Mouse (Mus musculus) embryo, embryonic 9.5 days (tissue): ENCODE measurements around the gene Sall1.

Source experiments
- DNase-seq: peaks from one replicate; pipeline ENCODE4 v3.0.0-alpha.2; 2017; ENCODE audit errors: extremely low spot score

Gene Sall1

DNA sequence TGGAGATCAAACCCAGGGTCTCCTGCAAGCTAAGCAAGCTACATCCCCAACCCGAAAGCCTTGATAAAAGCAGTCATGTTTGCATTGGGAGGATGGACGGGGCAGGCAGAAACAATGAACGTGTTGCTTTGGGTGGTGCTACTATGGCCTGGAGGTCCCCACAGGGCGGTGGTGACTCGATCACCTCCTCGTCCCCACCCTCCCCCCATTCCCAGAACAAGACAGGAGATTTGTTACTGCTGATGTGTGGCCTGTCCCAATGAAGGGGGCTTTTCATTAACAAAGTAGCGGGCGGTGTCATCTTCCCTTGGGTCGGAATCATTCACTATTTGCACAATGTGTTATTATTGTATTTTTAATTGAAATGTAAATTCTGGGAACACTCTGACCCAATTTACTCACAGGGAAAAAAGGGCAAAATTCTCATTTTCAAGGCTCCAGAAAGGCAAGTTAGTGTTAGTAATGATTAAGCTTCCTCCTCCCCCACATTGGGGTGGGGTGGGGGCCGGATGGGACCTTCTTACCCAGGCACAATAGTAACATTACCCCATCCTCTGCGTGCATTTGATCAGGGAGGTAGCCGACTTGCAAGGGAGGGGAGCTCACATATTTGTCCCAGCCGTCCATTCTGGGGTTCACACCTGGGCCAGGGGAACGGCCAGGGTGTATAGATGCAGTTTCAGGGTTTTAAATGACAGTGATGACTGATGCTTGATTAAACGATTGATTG is 52.0 kb downstream of the Sall1 start:
- no peak for DNase-seq

DNA sequence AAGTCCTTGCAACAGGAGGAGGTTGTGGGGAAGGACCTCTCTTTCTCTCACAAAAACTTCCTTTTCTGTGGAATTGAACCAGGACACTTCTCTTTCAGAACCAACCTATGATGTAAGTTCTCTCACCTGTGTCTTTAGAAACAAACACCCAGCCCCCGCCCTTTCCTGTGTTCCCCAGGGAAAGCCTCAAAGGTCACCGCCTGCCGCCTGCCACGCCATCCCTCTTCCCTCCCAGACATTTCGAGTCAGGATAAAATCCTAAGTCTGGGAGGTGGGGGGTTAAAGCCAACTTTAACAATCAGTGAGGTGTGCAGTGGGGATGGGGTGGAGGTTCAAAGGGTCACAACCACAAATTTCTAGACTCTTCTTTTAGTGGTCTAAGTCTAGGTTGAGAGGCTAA is 52.8 kb downstream of the Sall1 start:
- no peak for DNase-seq

DNA sequence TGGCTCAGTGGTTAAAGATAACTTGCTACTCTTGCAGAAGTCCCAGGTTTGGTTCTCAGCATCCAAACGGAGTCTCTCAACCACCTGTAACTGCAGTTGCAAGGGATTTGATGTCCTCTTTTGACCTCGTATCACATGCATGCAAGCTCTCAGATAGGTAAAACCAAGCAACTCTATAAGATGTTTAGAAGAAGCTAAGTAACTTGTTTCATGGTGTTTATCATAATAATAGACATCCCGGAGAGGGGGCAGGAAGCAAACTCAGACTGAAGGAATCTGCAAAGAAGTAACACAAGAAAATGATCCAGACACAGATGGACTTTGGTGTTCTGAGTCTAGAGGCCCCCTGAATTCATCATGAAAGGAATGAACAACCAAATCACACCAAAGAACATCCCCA is 55.0 kb downstream of the Sall1 start:
- DNase-seq: no peak

DNA sequence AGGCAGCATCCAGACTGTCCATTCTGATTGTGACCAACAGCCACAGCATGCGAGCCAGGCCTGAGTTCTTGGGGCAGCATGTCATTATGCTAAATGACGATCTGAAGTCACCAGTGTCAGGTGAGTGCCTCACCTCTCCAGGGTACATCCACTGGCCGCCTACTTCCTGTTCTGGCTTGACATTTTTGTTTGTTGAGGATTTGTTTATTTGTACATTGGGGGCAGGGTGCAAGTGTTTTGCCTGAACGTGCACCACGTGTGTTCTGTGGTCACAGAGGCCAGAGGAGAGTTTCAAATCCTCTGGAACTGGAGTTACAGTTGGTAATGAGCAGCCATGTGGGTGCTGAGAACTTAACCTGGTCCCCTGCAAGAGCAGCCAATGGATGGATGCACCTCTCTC is 60.5 kb downstream of the Sall1 start:
- no peak for DNase-seq
